In genomic region chr4:83206803-83207586, GRCm38 (mm10) we compare ENCODE assay signal across 11 mouse cellular contexts.
DNase-seq lines count a peak whose midpoint lies in the region; ATAC-seq lines count a peak whose summit lies in the region.
"Had no signal": no experiment of that assay in that cellular context is flagged by ENCODE, and none has a peak within 500 bp of the region (broad histone marks: within the 10 kb centered on the region; RNA-seq: fewer than 3 reads in every experiment).

No protein-coding gene starts in this region.

- H3K9me3 ChIP-seq in forebrain, embryonic 13.5 days (replicated peaks): no peaks in the 10 kb centered on the region
- no peaks in the 10 kb centered on the region for H3K9me3 ChIP-seq in midbrain, embryonic 13.5 days
- H3K9me3 ChIP-seq in heart, embryonic 11.5 days (replicated peaks; ENCODE audit: control insufficient read depth, low read length): no peaks in the 10 kb centered on the region

- DNase-seq in right cerebral cortex, adult 2 months (ENCODE audit: low spot score in 2 of 2): peak; percentile 60 to 70
- DNase-seq in right cerebral cortex, postnatal 4 days: no peak
- no peak for DNase-seq in natural killer cell, adult 2 months (ENCODE audit: low spot score in 2 of 2)
- no peak for DNase-seq in kidney, postnatal 4 days
- DNase-seq: gastrocnemius, postnatal 10 days; kidney, adult 11 months; thymus, postnatal 25 days had no signal

- no peak overlapping the region for H3K4me3 ChIP-seq in forebrain, embryonic 13.5 days
- no peak overlapping the region for H3K4me3 ChIP-seq in midbrain, embryonic 13.5 days (replicated peaks)
- H3K4me3 ChIP-seq in heart, embryonic 11.5 days (ENCODE audit: low read depth, low read length): no peak overlapping the region

- peaks cover 25% of the 10 kb centered on the region for H3K4me1 ChIP-seq in forebrain, embryonic 13.5 days
- peaks cover 17% of the 10 kb centered on the region for H3K4me1 ChIP-seq in midbrain, embryonic 13.5 days (replicated peaks)
- no peaks in the 10 kb centered on the region for H3K4me1 ChIP-seq in heart, embryonic 11.5 days (ENCODE audit: control insufficient read depth, insufficient read depth, low read length)

- WGBS in forebrain, embryonic 13.5 days: 16% methylated on average over 10 of the region's 10 CpGs
- WGBS in midbrain, embryonic 13.5 days: 45% methylated on average over 10 of the region's 10 CpGs
- WGBS in heart, embryonic 11.5 days (ENCODE audit: insufficient replicate concordance): 65% methylated on average over 10 of the region's 10 CpGs

- no peaks in the 10 kb centered on the region for H3K27me3 ChIP-seq in forebrain, embryonic 13.5 days
- H3K27me3 ChIP-seq in midbrain, embryonic 13.5 days: no peaks in the 10 kb centered on the region
- H3K27me3 ChIP-seq in heart, embryonic 11.5 days (ENCODE audit: control insufficient read depth, insufficient read depth, low read length): no peaks in the 10 kb centered on the region

- H3K9ac ChIP-seq in forebrain, embryonic 13.5 days: no peak overlapping the region
- no peak overlapping the region for H3K9ac ChIP-seq in midbrain, embryonic 13.5 days (replicated peaks)
- H3K9ac ChIP-seq in heart, embryonic 11.5 days (ENCODE audit: low read depth, low read length): no peak overlapping the region

- peak overlapping the region; percentile 34 for H3K4me2 ChIP-seq in forebrain, embryonic 13.5 days
- H3K4me2 ChIP-seq in midbrain, embryonic 13.5 days (replicated peaks): no peak overlapping the region
- H3K4me2 ChIP-seq in heart, embryonic 11.5 days: no peak overlapping the region

- H3K36me3 ChIP-seq in forebrain, embryonic 13.5 days (ENCODE audit: poor library complexity, severe bottlenecking): no peaks in the 10 kb centered on the region
- no peaks in the 10 kb centered on the region for H3K36me3 ChIP-seq in midbrain, embryonic 13.5 days
- no peaks in the 10 kb centered on the region for H3K36me3 ChIP-seq in heart, embryonic 11.5 days (ENCODE audit: control insufficient read depth, insufficient read depth, low read length)
- H3K36me3 ChIP-seq: G1E had no signal

- ATAC-seq in forebrain, embryonic 13.5 days: peak; percentile 86
- ATAC-seq in midbrain, embryonic 13.5 days: peak; percentile 79
- ATAC-seq in heart, embryonic 11.5 days (replicated peaks; ENCODE audit: insufficient number of reproducible peaks, low FRiP score, low TSS enrichment): no peak

- H3K27ac ChIP-seq in forebrain, embryonic 13.5 days: peak overlapping the region; percentile 87
- peak overlapping the region; percentile 59 for H3K27ac ChIP-seq in midbrain, embryonic 13.5 days
- H3K27ac ChIP-seq in heart, embryonic 11.5 days (ENCODE audit: low read depth, low read length): no peak overlapping the region

Comparison
In these comparisons a context has a peak if more than half of its experiments do, and no peak if none do; other contexts are left out.
1. DNase-seq: peak in right cerebral cortex, adult 2 months (2 of 2); none in right cerebral cortex, postnatal 4 days (single experiment), natural killer cell, adult 2 months (0 of 2) and kidney, postnatal 4 days (0 of 2).